Mouse (Mus musculus): ENCODE measurements at regions not wholly inside any gene's neighbourhood (a gene's known extent, or its start where the extent isn't known, plus 50 kb on each side); places are given as distances from the start of the nearest gene placed in this dataset.

DNA sequence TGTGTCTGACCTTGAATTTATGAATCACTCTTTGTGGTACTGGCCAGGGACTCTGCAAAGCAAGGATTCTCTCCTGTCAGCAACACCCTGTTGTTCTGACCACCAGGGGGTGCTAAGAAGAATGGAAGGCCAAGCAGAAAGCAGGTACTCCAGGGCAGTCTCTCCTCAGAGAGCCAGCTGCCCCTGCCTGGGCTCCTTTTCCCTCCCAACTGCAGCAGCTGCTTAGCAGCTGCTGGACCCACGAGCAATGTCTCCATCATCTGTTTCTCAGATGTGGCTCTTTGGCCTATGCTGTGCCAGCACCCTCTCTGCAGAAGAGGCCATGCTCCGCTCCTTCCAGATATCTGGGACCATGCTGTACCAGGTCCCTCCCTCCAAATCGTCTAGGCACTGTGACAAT is 124.9 kb downstream of the Abhd5 start:
- no peak overlapping the region for H3K27ac ChIP-seq (replicated peaks; ENCODE audit: low read depth, low read length)
- no peaks in the 10 kb centered on the region for H3K9me3 ChIP-seq (ENCODE audit: control insufficient read depth, low read length)
- H3K9ac ChIP-seq (replicated peaks; ENCODE audit: low read length), result no peak overlapping the region
- DNase-seq (peak; percentile 68), ATAC-seq (ENCODE audit: low FRiP score, low TSS enrichment) (no peak)
- WGBS, result 61% methylated on average over 3 of the region's 3 CpGs
- no peak overlapping the region for H3K4me3 ChIP-seq (replicated peaks; ENCODE audit: low read depth, low read length)
- no peak overlapping the region for H3K4me2 ChIP-seq (ENCODE audit: low read length)
- no peaks in the 10 kb centered on the region for H3K27me3 ChIP-seq (ENCODE audit: control insufficient read depth, insufficient read depth, low read length)
- H3K4me1 ChIP-seq (ENCODE audit: control insufficient read depth, insufficient read depth, low read length), result no peaks in the 10 kb centered on the region
- H3K36me3 ChIP-seq (ENCODE audit: control insufficient read depth, insufficient read depth, low read length), result no peaks in the 10 kb centered on the region

DNA sequence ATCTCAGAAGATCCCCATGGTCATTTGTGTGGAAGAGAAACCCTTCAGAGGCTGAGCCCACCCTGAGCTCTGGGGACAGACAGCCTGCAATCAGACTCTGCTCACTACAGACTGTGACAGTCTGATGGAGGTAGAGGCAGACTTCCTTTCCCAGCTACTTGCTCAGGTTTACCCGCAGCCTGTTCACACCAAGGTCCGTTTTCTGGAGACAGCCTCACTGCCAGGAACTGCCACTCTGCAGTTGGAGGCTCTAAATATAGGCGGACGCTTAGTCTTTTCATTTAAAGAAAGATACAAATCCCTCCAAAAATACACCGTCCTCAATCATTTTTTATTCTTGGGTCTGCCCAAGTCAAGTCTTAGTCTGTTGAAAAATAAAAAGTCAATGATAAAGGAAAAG is 135.6 kb downstream of the Abhd5 start:
- Histone ChIP-seq H3K4me2 (ENCODE audit: low read length) (no peak overlapping the region), H3K27ac (replicated peaks; ENCODE audit: low read depth, low read length) (no peak overlapping the region), H3K9me3 (ENCODE audit: control insufficient read depth, low read length) (no peaks in the 10 kb centered on the region), H3K4me1 (ENCODE audit: control insufficient read depth, insufficient read depth, low read length) (no peaks in the 10 kb centered on the region), H3K9ac (replicated peaks; ENCODE audit: low read length) (no peak overlapping the region), H3K27me3 (ENCODE audit: control insufficient read depth, insufficient read depth, low read length) (no peaks in the 10 kb centered on the region), H3K4me3 (replicated peaks; ENCODE audit: low read depth, low read length) (no peak overlapping the region), H3K36me3 (ENCODE audit: control insufficient read depth, insufficient read depth, low read length) (no peaks in the 10 kb centered on the region)
- DNase-seq, result no peak
- no peak for ATAC-seq (ENCODE audit: low FRiP score, low TSS enrichment)
- WGBS, result 89% methylated on average over 5 of the region's 5 CpGs

DNA sequence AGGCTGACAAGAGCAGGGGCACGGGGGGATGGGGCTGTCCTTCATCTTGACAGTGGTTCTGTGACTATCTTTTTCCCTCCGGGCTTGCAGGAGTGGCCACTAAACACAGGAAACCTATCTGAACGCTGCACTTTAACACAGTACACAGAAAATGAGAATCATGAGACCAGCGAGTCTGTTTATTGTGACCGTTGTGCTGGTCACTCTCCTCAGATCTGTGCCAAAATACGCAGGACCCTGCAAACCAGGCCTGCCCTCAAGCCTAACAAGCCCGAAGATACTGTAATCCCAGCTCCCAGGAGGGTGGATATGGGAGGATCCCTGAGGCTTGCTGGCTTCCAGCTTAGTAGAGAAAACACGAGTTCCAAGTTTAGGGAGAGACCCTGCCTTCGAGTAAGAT is 143.3 kb downstream of the Abhd5 start:
- no peak for DNase-seq
- Histone ChIP-seq H3K27ac (replicated peaks; ENCODE audit: low read depth, low read length) (no peak overlapping the region), H3K9ac (replicated peaks; ENCODE audit: low read length) (no peak overlapping the region), H3K4me3 (replicated peaks; ENCODE audit: low read depth, low read length) (no peak overlapping the region), H3K27me3 (ENCODE audit: control insufficient read depth, insufficient read depth, low read length) (no peaks in the 10 kb centered on the region), H3K36me3 (ENCODE audit: control insufficient read depth, insufficient read depth, low read length) (no peaks in the 10 kb centered on the region), H3K4me2 (ENCODE audit: low read length) (no peak overlapping the region), H3K4me1 (ENCODE audit: control insufficient read depth, insufficient read depth, low read length) (no peaks in the 10 kb centered on the region), H3K9me3 (ENCODE audit: control insufficient read depth, low read length) (no peaks in the 10 kb centered on the region)
- 78% methylated on average over 9 of the region's 9 CpGs for WGBS
- ATAC-seq (ENCODE audit: low FRiP score, low TSS enrichment), result no peak

DNA sequence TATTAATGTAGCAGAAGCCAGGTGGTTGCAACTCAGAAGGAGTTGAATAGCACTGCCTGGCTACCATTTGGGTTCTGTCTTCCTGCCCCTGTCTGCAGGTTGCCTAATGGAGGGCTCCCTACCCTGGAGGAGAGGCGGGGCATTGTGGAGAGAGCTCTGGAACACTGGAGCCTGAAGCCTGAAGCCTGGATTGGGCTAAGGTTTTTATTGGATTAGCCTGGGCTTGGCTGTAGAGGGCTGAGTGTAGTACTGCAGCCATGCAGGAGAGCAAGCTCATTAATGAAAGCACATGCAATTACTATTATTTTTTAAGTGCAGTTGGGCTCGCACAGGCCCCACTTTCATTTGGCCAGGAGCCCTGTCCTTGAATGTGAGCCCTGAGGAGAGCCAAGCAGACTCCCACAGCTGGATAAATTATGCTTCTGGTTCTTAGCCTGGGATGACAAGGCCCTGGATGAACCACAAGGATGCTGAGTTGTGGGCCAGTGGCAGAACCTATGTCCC is 145.1 kb downstream of the Abhd5 start:
- Histone ChIP-seq H3K4me1 (ENCODE audit: control insufficient read depth, insufficient read depth, low read length) (peaks cover 10% of the 10 kb centered on the region; the same call in 1 of the 2 replicates), H3K27me3 (ENCODE audit: control insufficient read depth, insufficient read depth, low read length) (no peaks in the 10 kb centered on the region), H3K36me3 (ENCODE audit: control insufficient read depth, insufficient read depth, low read length) (no peaks in the 10 kb centered on the region), H3K27ac (replicated peaks; ENCODE audit: low read depth, low read length) (no peak overlapping the region), H3K4me2 (ENCODE audit: low read length) (no peak overlapping the region), H3K9me3 (ENCODE audit: control insufficient read depth, low read length) (no peaks in the 10 kb centered on the region), H3K9ac (replicated peaks; ENCODE audit: low read length) (no peak overlapping the region), H3K4me3 (replicated peaks; ENCODE audit: low read depth, low read length) (no peak overlapping the region)
- WGBS, result 91% methylated on average over 2 of the region's 2 CpGs
- ATAC-seq (ENCODE audit: low FRiP score, low TSS enrichment) (no peak), DNase-seq (no peak)

DNA sequence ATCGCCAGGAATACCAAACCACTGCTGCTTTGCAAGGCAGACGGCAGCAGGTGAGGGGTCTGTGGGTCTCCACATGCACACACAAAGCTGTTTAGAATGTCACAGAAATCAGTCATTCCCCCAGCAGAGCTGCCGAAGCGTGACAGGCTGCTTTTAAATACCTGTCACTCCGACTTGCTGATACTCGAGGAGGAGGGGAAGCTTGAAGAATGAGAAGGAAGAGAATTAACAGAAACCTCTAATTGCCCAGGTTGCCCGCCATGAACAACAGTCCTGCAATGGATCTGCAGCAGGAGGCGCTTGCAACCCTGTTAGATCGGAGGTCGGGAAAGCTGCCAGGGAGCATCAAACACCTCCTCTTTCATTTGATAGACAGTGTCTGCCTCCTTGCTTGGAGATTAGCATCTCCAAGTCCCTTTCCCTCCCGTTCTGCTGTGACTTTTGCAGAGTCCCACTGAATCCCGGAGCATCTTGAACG is 150.5 kb downstream of the Abhd5 start:
- H3K9me3 ChIP-seq (ENCODE audit: control insufficient read depth, low read length), result no peaks in the 10 kb centered on the region
- peak overlapping the region; percentile 21 for H3K4me2 ChIP-seq (ENCODE audit: low read length)
- H3K27me3 ChIP-seq (ENCODE audit: control insufficient read depth, insufficient read depth, low read length), result no peaks in the 10 kb centered on the region
- peaks cover 17% of the 10 kb centered on the region; the same call in 1 of the 2 replicates for H3K4me1 ChIP-seq (ENCODE audit: control insufficient read depth, insufficient read depth, low read length)
- peak; percentile 61 for DNase-seq
- H3K9ac ChIP-seq (replicated peaks; ENCODE audit: low read length), result no peak overlapping the region
- no peaks in the 10 kb centered on the region for H3K36me3 ChIP-seq (ENCODE audit: control insufficient read depth, insufficient read depth, low read length)
- WGBS, result 17% methylated on average over 13 of the region's 13 CpGs
- H3K27ac ChIP-seq (replicated peaks; ENCODE audit: low read depth, low read length), result peak overlapping the region; percentile 53; the same call in 1 of the 2 replicates
- no peak for ATAC-seq (ENCODE audit: low FRiP score, low TSS enrichment)
- H3K4me3 ChIP-seq (replicated peaks; ENCODE audit: low read depth, low read length), result no peak overlapping the region

DNA sequence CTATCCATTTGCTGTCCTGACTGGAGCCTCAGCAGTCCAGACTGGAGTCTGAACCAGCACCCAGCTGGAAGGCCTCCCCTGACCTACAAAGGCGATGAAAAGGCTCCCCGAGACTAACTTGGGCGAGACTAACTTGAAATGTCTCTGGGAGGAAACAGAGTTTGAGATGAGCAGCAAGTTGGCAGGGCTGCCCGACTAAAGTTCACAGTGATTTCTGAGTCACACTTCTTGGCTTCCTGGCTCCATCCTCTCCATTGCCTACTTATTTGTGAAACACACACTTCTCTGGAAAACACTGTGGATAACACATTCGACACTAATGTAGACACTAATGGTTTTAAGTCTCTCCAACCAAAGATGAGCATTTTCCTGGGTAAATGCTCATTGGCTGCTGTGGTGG is 170.2 kb downstream of the Abhd5 start:
- no peak overlapping the region for H3K4me2 ChIP-seq (ENCODE audit: low read length)
- no peak overlapping the region for H3K9ac ChIP-seq (replicated peaks; ENCODE audit: low read length)
- no peaks in the 10 kb centered on the region for H3K36me3 ChIP-seq (ENCODE audit: control insufficient read depth, insufficient read depth, low read length)
- DNase-seq (no peak), ATAC-seq (ENCODE audit: low FRiP score, low TSS enrichment) (no peak)
- no peak overlapping the region for H3K27ac ChIP-seq (replicated peaks; ENCODE audit: low read depth, low read length)
- no peaks in the 10 kb centered on the region; the same call in 1 of the 2 replicates for H3K27me3 ChIP-seq (ENCODE audit: control insufficient read depth, insufficient read depth, low read length)
- H3K4me1 ChIP-seq (ENCODE audit: control insufficient read depth, insufficient read depth, low read length), result 0 out of 2 replicates have a peak, but pooled peaks cover 4% of the 10 kb centered on the region
- no peaks in the 10 kb centered on the region for H3K9me3 ChIP-seq (ENCODE audit: control insufficient read depth, low read length)
- 82% methylated on average over 5 of the region's 5 CpGs for WGBS
- H3K4me3 ChIP-seq (replicated peaks; ENCODE audit: low read depth, low read length), result no peak overlapping the region

DNA sequence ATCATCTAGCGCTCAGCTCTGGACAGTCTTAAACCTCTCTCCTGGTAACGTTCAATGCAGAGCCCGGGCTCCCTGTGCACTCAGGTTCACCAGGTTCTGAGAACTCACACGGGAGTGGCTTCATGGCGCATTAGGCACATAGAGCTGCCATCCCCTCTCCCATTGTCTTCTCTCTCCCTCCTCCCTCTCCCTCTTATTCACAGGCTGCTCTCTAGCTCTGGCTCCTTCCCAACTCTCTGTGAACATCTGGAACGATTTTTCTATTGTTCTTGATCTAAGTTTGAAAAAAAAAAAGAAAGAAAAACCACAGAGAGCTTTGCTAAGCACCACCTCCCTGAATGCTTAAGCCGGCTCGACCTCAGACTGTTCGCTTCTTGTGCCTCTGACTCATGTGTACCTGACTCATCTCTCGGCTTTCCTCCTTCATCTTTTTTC is 174.2 kb downstream of the Abhd5 start:
- H3K4me2 ChIP-seq (ENCODE audit: low read length), result no peak overlapping the region

DNA sequence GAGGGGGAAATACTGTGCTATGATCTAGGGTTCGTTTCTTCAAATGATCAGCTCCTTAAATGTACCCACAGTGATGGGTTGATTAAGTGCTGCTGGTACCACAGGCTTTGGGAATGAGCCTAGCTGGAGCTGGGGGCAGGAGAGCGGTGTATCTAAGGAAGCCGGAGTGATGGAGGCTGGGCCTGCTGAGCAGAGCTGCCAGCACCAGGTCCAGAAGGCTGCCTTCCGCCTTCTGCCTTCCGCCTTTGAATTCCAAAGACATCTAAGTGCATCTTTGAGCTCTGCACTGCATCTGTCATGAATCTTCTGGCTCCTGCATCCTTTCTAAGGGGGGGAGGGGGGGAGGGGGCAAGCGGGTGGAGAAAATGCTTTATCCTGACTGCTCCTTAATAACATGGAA is 176.9 kb downstream of the Abhd5 start:
- Histone ChIP-seq H3K4me2 (ENCODE audit: low read length) (no peak overlapping the region), H3K4me3 (replicated peaks; ENCODE audit: low read depth, low read length) (no peak overlapping the region), H3K4me1 (ENCODE audit: control insufficient read depth, insufficient read depth, low read length) (0 out of 2 replicates have a peak, but pooled peaks cover 4% of the 10 kb centered on the region), H3K27ac (replicated peaks; ENCODE audit: low read depth, low read length) (no peak overlapping the region), H3K27me3 (ENCODE audit: control insufficient read depth, insufficient read depth, low read length) (no peaks in the 10 kb centered on the region; the same call in 1 of the 2 replicates), H3K9ac (replicated peaks; ENCODE audit: low read length) (no peak overlapping the region), H3K9me3 (ENCODE audit: control insufficient read depth, low read length) (no peaks in the 10 kb centered on the region), H3K36me3 (ENCODE audit: control insufficient read depth, insufficient read depth, low read length) (no peaks in the 10 kb centered on the region)
- 80% methylated on average over 6 of the region's 6 CpGs for WGBS
- DNase-seq (no peak), ATAC-seq (ENCODE audit: low FRiP score, low TSS enrichment) (no peak)

More for the DNA sequence above, 174.2 kb downstream of the Abhd5 start:
- Histone ChIP-seq H3K4me1 (ENCODE audit: control insufficient read depth, insufficient read depth, low read length) (0 out of 2 replicates have a peak, but pooled peaks cover 4% of the 10 kb centered on the region), H3K9ac (replicated peaks; ENCODE audit: low read length) (no peak overlapping the region), H3K9me3 (ENCODE audit: control insufficient read depth, low read length) (no peaks in the 10 kb centered on the region), H3K27me3 (ENCODE audit: control insufficient read depth, insufficient read depth, low read length) (no peaks in the 10 kb centered on the region; the same call in 1 of the 2 replicates), H3K4me3 (replicated peaks; ENCODE audit: low read depth, low read length) (no peak overlapping the region), H3K27ac (replicated peaks; ENCODE audit: low read depth, low read length) (no peak overlapping the region), H3K36me3 (ENCODE audit: control insufficient read depth, insufficient read depth, low read length) (no peaks in the 10 kb centered on the region)
- WGBS, result 8% methylated on average over 10 of the region's 10 CpGs
- ATAC-seq (ENCODE audit: low FRiP score, low TSS enrichment) (no peak), DNase-seq (peak; percentile 37)

DNA sequence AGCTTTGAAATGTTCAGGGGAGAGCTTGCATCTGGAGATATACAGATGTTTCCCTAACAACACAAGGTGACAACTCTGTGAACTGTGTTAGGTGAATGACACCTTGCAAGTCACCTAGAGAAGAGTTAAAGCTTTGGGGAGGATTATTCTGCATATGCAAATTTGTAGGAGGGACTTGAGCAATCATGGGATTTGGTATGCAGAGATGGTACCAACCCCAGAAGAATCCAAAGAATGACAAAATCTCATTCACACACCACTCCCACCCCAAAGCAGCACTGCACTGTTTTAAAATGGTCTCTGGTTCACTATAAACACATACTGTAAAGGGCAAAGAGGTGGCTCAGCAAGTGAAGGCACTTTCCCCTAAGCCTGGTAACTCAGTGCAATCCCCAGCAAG is 178.3 kb downstream of the Abhd5 start:
- no peak overlapping the region for H3K4me3 ChIP-seq (replicated peaks; ENCODE audit: low read depth, low read length)
- H3K36me3 ChIP-seq (ENCODE audit: control insufficient read depth, insufficient read depth, low read length), result no peaks in the 10 kb centered on the region
- H3K4me1 ChIP-seq (ENCODE audit: control insufficient read depth, insufficient read depth, low read length), result 0 out of 2 replicates have a peak, but pooled peaks cover 4% of the 10 kb centered on the region
- H3K27ac ChIP-seq (replicated peaks; ENCODE audit: low read depth, low read length), result no peak overlapping the region
- no peak overlapping the region for H3K9ac ChIP-seq (replicated peaks; ENCODE audit: low read length)
- no peak overlapping the region for H3K4me2 ChIP-seq (ENCODE audit: low read length)
- H3K27me3 ChIP-seq (ENCODE audit: control insufficient read depth, insufficient read depth, low read length), result no peaks in the 10 kb centered on the region; the same call in 1 of the 2 replicates
- no peak for ATAC-seq (ENCODE audit: low FRiP score, low TSS enrichment)
- no peaks in the 10 kb centered on the region for H3K9me3 ChIP-seq (ENCODE audit: control insufficient read depth, low read length)
- no peak for DNase-seq
